Mouse (Mus musculus) intestine, embryonic 14.5 days (tissue): ENCODE data around the gene Sphk1. TPM values are rescaled to one million over a fixed set of nuclear protein-coding genes. Genes with fewer than 3 reads are reported as not detected.

Experiments
- ATAC-seq: fragments of 200-750 bp; cut with Nextera tagmentation; replicated peaks from 2 replicates; pipeline ENCODE4 v1.8.0; 2017; ENCODE audit warnings: low read depth, moderate number of reproducible peaks, moderate TSS enrichment, moderate library complexity; ENCODE audit not compliant: low FRiP score, low TSS enrichment
- DNase-seq: peaks from one replicate; pipeline ENCODE4 v3.0.0-alpha.2; 2018; ENCODE audit warnings: low spot score
- H3K27ac ChIP-seq: fragments of 300-500 bp; sonication (generic); 2 replicates; pipeline ENCODE4 v1.5.1; 2014; ENCODE audit warnings: low read depth, mild to moderate bottlenecking, control low read depth
- H3K27me3 ChIP-seq: fragments of 300-500 bp; sonication (generic); replicated peaks from 2 replicates; pipeline ENCODE4 v1.6.1; 2014; ENCODE audit warnings: low read length, control low read depth; ENCODE audit not compliant: control insufficient read depth, insufficient read depth
- H3K36me3 ChIP-seq: fragments of 300-500 bp; sonication (generic); 2 replicates; pipeline ENCODE4 v1.6.1; 2014; ENCODE audit warnings: low read length, control low read depth; ENCODE audit not compliant: control insufficient read depth, insufficient read depth
- H3K4me1 ChIP-seq: fragments of 300-500 bp; sonication (generic); replicated peaks from 2 replicates; pipeline ENCODE4 v1.6.1; 2014; ENCODE audit warnings: low read length, control low read depth, mixed read lengths; ENCODE audit not compliant: control insufficient read depth, insufficient read depth
- H3K4me2 ChIP-seq: fragments of 300-500 bp; sonication (generic); 2 replicates; pipeline ENCODE4 v1.6.1; 2014; ENCODE audit warnings: low read length
- H3K4me3 ChIP-seq: fragments of 300-500 bp; sonication (generic); 2 replicates; pipeline ENCODE4 v1.5.1; 2014; ENCODE audit warnings: low read depth, low read length, control low read depth, mixed read lengths
- H3K9ac ChIP-seq: fragments of 300-500 bp; sonication (generic); 2 replicates; pipeline ENCODE4 v1.6.1; 2014; ENCODE audit warnings: mild to moderate bottlenecking, low read length
- H3K9me3 ChIP-seq: fragments of 300-500 bp; sonication (generic); 2 replicates; pipeline ENCODE4 v1.6.1; 2016; ENCODE audit warnings: low read length, control low read depth; ENCODE audit not compliant: control insufficient read depth
- WGBS: fragments of 180-500 bp; shearing (Covaris S2); extraction: QIAGEN DNeasy Blood & Tissue Kit; methylation state at CpG from one replicate; pipeline ENCODE4 v1.1.7; 2014; 5-methylcytosine and 5-hydroxymethylcytosine counted together
- polyA plus RNA-seq: library from polyadenylated mRNA; unstranded; fragments of >200 nt; fragmentation: Nextera tagmentation; extraction: Ambion mirVana; gene quantifications from 2 replicates; pipeline ENCODE4 v1.2.1, GENCODE M21; 2014

The Sphk1 gene
- polyA plus RNA-seq, 1 experiment from 2014 or later = 4.5 TPM

DNA sequence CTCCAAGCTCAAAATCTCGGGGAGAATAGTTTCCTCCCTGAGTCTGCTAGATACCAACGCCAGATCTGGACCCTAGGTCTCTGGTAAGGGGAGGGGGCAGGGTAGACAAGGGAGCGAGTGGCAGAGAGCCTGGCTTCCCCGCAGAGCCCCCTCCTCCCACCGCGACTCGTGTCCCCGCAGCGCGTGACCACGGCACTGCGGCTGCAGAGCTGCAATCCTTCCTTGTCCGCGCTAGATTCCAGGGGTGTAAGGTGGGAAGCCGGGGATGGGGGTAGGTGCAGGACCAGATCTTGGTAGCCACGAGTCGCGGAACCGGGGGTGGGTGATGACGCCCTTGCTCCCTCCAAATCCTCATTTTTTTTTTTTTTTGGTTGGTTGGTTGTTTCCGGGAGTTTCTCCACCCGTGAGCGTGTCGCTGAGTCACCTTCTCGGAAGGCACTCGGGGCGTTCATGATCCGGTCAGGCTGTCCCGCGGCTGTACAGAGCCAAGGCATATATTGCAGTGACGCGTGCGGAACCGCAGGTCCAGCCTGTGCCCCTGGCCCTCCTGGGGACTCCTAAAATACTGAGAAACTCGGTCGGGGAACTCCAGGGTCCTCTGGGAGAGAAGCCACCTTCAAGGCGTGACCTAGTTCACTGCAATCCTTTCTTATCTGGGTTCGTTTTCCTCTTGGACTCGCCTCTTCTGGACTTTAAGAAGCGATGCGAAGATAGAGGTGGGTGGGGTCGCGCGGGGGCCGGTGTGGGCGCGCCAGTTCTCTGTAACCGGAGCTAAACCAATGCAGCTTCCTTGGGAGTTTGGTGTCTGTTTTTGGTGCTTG lies 856 bp downstream of the Sphk1 start:
- no peak for ATAC-seq
- H3K36me3 ChIP-seq = no peaks in the 10 kb centered on the region
- H3K9ac ChIP-seq = peak overlapping the region; percentile 34
- H3K4me3 ChIP-seq = peak overlapping the region; percentile 49
- H3K9me3 ChIP-seq = no peaks in the 10 kb centered on the region
- H3K27me3 ChIP-seq = peaks cover 45% of the 10 kb centered on the region
- H3K4me1 ChIP-seq = peaks cover 23% of the 10 kb centered on the region
- H3K4me2 ChIP-seq = peak overlapping the region; percentile 98
- DNase-seq = peak; percentile 70
- WGBS = 2% methylated on average over 48 of the region's 48 CpGs
- no peak overlapping the region for H3K27ac ChIP-seq

- Histone ChIP-seq H3K27ac (no peak overlapping the region), H3K36me3 (no peaks in the 10 kb centered on the region), H3K27me3 (peaks cover 45% of the 10 kb centered on the region), H3K9ac (peak overlapping the region; percentile 42), H3K4me1 (peaks cover 23% of the 10 kb centered on the region), H3K4me2 (peak overlapping the region; percentile 98), H3K4me3 (peak overlapping the region; percentile 49), H3K9me3 (no peaks in the 10 kb centered on the region)
- peak; percentile 77 for DNase-seq
- ATAC-seq = peak; percentile 16; the same call in 1 of the 2 replicates
- WGBS = under 1% methylated on average over 30 of the region's 30 CpGs
These were observed 1.6 kb downstream of the Sphk1 start for GRCm38 (mm10) chr11:116532262-116532809.

DNA sequence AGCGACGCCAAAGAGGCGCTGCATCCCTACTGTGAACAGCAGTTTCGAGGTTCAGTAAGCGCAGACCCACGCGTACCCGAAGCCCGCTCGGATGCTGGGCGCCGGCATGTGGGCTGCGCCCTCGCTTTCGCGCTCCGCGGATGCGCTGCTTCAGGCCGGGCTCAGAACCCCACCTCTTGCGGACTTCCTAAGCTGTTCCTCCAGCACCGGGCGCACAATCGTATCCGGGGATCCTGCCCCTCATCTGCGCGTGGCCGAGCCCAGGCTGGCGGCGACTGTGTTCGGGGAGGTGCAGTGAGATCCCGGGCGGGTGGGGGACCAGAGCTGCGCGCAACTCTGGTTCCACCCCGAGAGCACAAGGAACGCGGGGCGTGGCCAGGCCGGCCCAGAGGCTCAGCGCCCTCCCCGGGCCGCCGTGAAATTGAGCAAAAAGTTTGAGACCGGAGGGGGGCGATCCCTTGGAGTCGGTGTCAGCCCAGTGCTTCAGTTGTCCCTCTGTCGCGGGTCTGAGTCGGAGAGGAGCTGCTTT lies 2.1 kb downstream of the Sphk1 start:
- peaks cover 45% of the 10 kb centered on the region for H3K27me3 ChIP-seq
- H3K36me3 ChIP-seq = no peaks in the 10 kb centered on the region
- H3K4me1 ChIP-seq = peaks cover 23% of the 10 kb centered on the region
- H3K4me2 ChIP-seq = peak overlapping the region; percentile 98
- H3K4me3 ChIP-seq = peak overlapping the region; percentile 49
- WGBS = under 1% methylated on average over 50 of the region's 50 CpGs
- DNase-seq (peak; percentile 82), ATAC-seq (peak; percentile 37; the same call in 1 of the 2 replicates)
- no peaks in the 10 kb centered on the region for H3K9me3 ChIP-seq
- peak overlapping the region; percentile 42 for H3K9ac ChIP-seq
- H3K27ac ChIP-seq = no peak overlapping the region

DNA sequence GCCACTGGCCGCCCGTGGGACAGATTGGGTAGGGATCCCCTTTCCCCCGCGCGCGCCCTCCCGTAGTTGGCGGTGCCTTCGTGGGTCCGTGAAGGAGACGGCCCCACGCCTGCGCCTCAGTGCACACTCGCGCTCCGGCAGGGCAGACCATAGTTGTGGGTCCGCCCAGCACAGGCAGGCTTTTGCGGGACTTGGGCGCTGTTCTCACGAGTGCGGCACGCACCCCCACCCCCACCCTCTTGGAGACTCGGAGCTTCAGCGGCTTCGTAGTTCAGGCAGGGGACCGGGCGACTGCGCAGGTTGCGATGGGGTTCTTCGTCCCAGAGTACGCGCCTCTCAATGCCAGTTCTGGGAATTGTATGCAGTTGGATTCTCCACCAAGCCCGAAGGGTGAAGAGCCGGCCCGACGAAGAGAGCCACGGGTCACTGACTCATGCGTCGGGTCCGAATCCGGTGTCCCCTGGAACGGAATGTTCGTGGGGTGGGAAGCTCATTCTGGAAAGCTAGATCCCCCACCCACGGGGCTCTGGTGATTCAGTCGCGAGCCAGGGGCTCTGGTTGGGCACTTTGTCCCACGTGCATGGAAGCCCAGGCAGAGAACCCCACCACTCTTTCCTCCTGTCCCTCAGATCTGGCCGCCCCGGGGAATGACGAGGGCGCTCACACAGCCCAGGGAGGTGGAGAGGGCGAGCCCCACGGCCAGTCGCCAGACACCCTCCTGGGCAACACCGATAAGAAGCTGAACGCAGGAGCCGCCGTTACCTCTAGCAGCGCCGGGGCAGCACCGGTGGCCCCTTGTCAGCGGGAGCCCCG lies 2.8 kb downstream of the Sphk1 start:
- Histone ChIP-seq H3K27ac (no peak overlapping the region), H3K9ac (peak overlapping the region; percentile 42), H3K36me3 (0 out of 2 replicates have a peak, but pooled peaks cover 4% of the 10 kb centered on the region), H3K4me3 (peak overlapping the region; percentile 49), H3K4me2 (peak overlapping the region; percentile 98), H3K27me3 (peaks cover 45% of the 10 kb centered on the region), H3K9me3 (no peaks in the 10 kb centered on the region), H3K4me1 (peaks cover 23% of the 10 kb centered on the region)
- DNase-seq (peak; percentile 70), ATAC-seq (peak; percentile 13; the same call in 1 of the 2 replicates)
- under 1% methylated on average over 63 of the region's 63 CpGs for WGBS

- WGBS = 17% methylated on average over 20 of the region's 20 CpGs
- H3K27ac ChIP-seq = no peak overlapping the region
- H3K9me3 ChIP-seq = no peaks in the 10 kb centered on the region
- peaks cover 23% of the 10 kb centered on the region for H3K4me1 ChIP-seq
- DNase-seq (peak; percentile 91), ATAC-seq (peak; percentile 64)
- peaks cover 11% of the 10 kb centered on the region for H3K36me3 ChIP-seq
- peaks cover 45% of the 10 kb centered on the region for H3K27me3 ChIP-seq
- H3K9ac ChIP-seq = no peak overlapping the region
- H3K4me3 ChIP-seq = peak overlapping the region; percentile 49
- peak overlapping the region; percentile 98 for H3K4me2 ChIP-seq
These were observed 3.6 kb downstream of the Sphk1 start for GRCm38 (mm10) chr11:116534154-116534865.

GRCm38 (mm10) chr11:116536685-116537084 lies 6.0 kb downstream of the Sphk1 start:
- H3K9me3 ChIP-seq = no peaks in the 10 kb centered on the region
- WGBS = 93% methylated on average over 7 of the region's 7 CpGs
- H3K36me3 ChIP-seq = peaks cover 35% of the 10 kb centered on the region
- no peak overlapping the region for H3K9ac ChIP-seq
- H3K4me1 ChIP-seq = peaks cover 13% of the 10 kb centered on the region
- H3K4me2 ChIP-seq = no peak overlapping the region
- no peak overlapping the region for H3K27ac ChIP-seq
- no peak overlapping the region for H3K4me3 ChIP-seq
- ATAC-seq (no peak), DNase-seq (no peak)
- H3K27me3 ChIP-seq = peaks cover 24% of the 10 kb centered on the region

DNA sequence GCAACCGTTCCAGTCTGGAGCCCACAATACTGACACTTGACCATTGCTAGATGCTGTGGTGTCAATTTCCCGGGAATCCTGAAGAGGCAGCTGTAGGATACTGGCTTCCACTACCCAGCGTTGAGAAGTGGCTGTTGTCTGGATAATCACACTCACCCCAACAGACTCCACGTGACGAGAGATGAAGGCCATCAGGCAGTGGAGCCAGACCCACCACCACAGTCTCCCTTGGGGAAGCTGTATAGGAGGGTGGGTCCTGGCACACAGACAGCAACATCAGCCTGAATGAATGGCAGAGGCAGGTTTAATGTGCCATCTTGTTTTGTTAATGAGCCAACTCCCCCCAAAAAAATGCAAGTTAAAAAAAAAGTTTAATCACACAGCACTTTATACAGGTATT lies 6.7 kb downstream of the Sphk1 start:
- peaks cover 6% of the 10 kb centered on the region for H3K4me1 ChIP-seq
- no peak overlapping the region for H3K27ac ChIP-seq
- no peak overlapping the region for H3K4me2 ChIP-seq
- peaks cover 17% of the 10 kb centered on the region for H3K27me3 ChIP-seq
- DNase-seq = no peak
- ATAC-seq = no peak
- H3K4me3 ChIP-seq = no peak overlapping the region
- WGBS = 69% methylated on average over 5 of the region's 5 CpGs
- H3K9ac ChIP-seq = no peak overlapping the region
- H3K9me3 ChIP-seq = no peaks in the 10 kb centered on the region
- peaks cover 42% of the 10 kb centered on the region for H3K36me3 ChIP-seq
